Mouse (Mus musculus) thymus, adult 2 months (tissue): ENCODE results near the gene Sema5b.

Experiments used
- CTCF ChIP-seq: fragments of 200-500 bp; IDR thresholded peaks from 2 replicates; pipeline ENCODE4 v1.5.1; 2012; ENCODE audit warnings: mild to moderate bottlenecking, control low read depth, low read length, moderate library complexity, borderline replicate concordance; ENCODE audit not compliant: control insufficient read depth, poor library complexity, insufficient read depth; ENCODE audit errors: extremely low read depth
- POLR2A ChIP-seq: fragments of 200-500 bp; IDR thresholded peaks from 2 replicates; pipeline ENCODE4 v1.6.1; 2012; ENCODE audit warnings: mild to moderate bottlenecking, low read length, control low read depth, moderate library complexity; ENCODE audit not compliant: control insufficient read depth, poor library complexity, insufficient read depth; ENCODE audit errors: extremely low read depth

GRCm38 (mm10) chr16:35597991-35598390, 57.0 kb downstream of the Sema5b start:
- TF ChIP-seq CTCF (no peak), POLR2A (no peak)
